Mouse (Mus musculus): Measurements from ENCODE around the gene Surf4.

Surf4 gene

GRCm38 (mm10) chr2:26930390-26930789 lies 3.3 kb downstream of the Surf4 start:
- DNase-seq (ENCODE audit: low read depth, low spot score): peak; percentile 80

- DNase-seq (ENCODE audit: low read depth, low spot score): no peak
These were observed 5.8 kb downstream of the Surf4 start for GRCm38 (mm10) chr2:26927745-26928476.

- DNase-seq (ENCODE audit: low read depth, low spot score): no peak
These were observed 11.9 kb downstream of the Surf4 start for GRCm38 (mm10) chr2:26921784-26922183.

GRCm38 (mm10) chr2:26920190-26920855 lies 13.4 kb downstream of the Surf4 start:
- no peak for DNase-seq (ENCODE audit: low read depth, low spot score)

GRCm38 (mm10) chr2:26919684-26920083 lies 14.0 kb downstream of the Surf4 start:
- no peak for DNase-seq (ENCODE audit: low read depth, low spot score)

GRCm38 (mm10) chr2:26916738-26917137 lies 17.0 kb downstream of the Surf4 start:
- DNase-seq (ENCODE audit: low read depth, low spot score): no peak

GRCm38 (mm10) chr2:26915927-26916728 lies 17.6 kb downstream of the Surf4 start, which contains the start of the genes Surf2 and Surf1:
Gene Surf2 (plus strand): TSS chr2:26916367.
Gene Surf1 (minus strand): TSS chr2:26916530.
- peak; percentile 91 for DNase-seq (ENCODE audit: low read depth, low spot score)

- DNase-seq (ENCODE audit: low read depth, low spot score): no peak
These were observed 19.4 kb downstream of the Surf4 start for GRCm38 (mm10) chr2:26914148-26914941.

- DNase-seq (ENCODE audit: low read depth, low spot score): no peak
These were observed 20.1 kb downstream of the Surf4 start for GRCm38 (mm10) chr2:26913416-26914147.

GRCm38 (mm10) chr2:26912253-26912770 lies 21.4 kb downstream of the Surf4 start:
- DNase-seq (ENCODE audit: low read depth, low spot score): no peak

GRCm38 (mm10) chr2:26910994-26911765 lies 22.5 kb downstream of the Surf4 start:
- DNase-seq (ENCODE audit: low read depth, low spot score): peak; percentile 57

GRCm38 (mm10) chr2:26910124-26910993 lies 23.4 kb downstream of the Surf4 start, which contains the start of the genes Med22 and Rpl7a:
Gene Med22 (minus strand): TSS chr2:26910677.
Gene Rpl7a (plus strand): TSS chr2:26910764.
- peak; percentile 98 for DNase-seq (ENCODE audit: low read depth, low spot score)

GRCm38 (mm10) chr2:26909387-26909784 lies 24.3 kb downstream of the Surf4 start:
- peak; percentile 27 for DNase-seq (ENCODE audit: low read depth, low spot score)

GRCm38 (mm10) chr2:26908710-26909386 lies 24.9 kb downstream of the Surf4 start:
- no peak for DNase-seq (ENCODE audit: low read depth, low spot score)

- peak; percentile 77 for DNase-seq (ENCODE audit: low read depth, low spot score)
These were observed 26.6 kb downstream of the Surf4 start for GRCm38 (mm10) chr2:26907109-26907508.

GRCm38 (mm10) chr2:26906431-26906830 lies 27.3 kb downstream of the Surf4 start:
- no peak for DNase-seq (ENCODE audit: low read depth, low spot score)

- DNase-seq (ENCODE audit: low read depth, low spot score): no peak
These were observed 27.8 kb downstream of the Surf4 start for GRCm38 (mm10) chr2:26905936-26906335.

GRCm38 (mm10) chr2:26903311-26903710 lies 30.4 kb downstream of the Surf4 start:
- DNase-seq (ENCODE audit: low read depth, low spot score): peak; percentile 61

Data from 3T3-L1 (cell line).